Mouse (Mus musculus) ES-E14 (cell line): ENCODE data around the gene Mdm2. TPM values are rescaled to one million over a fixed set of nuclear protein-coding genes. Genes with fewer than 3 reads are reported as not detected.

ENCODE experiments used
- DNase-seq: peaks from one replicate; pipeline ENCODE4 v3.0.0-alpha.2; 2013; ENCODE audit warnings: low read depth, low spot score
- H3K27ac ChIP-seq: 2 replicates; pipeline ENCODE4 v1.5.1; 2012; ENCODE audit warnings: low read depth, mild to moderate bottlenecking, low read length, moderate library complexity, mixed read lengths; ENCODE audit not compliant: poor library complexity, insufficient read depth, severe bottlenecking
- H3K36me3 ChIP-seq: 2 replicates; pipeline ENCODE4 v1.6.1; 2012; ENCODE audit warnings: mild to moderate bottlenecking, low read length, moderate library complexity, mixed read lengths; ENCODE audit not compliant: control insufficient read depth, poor library complexity, insufficient read depth, severe bottlenecking
- H3K4me1 ChIP-seq, 2 experiments: fragments of 150-350 bp in 1 of 2; sonication (generic) in 1 of 2; 2 replicates each; pipeline ENCODE4 v1.6.1; 2012; ENCODE audit warnings: low read length in 2 of 2, mild to moderate bottlenecking in 1 of 2, mixed read lengths in 1 of 2; ENCODE audit not compliant: control insufficient read depth in 2 of 2, insufficient read depth in 2 of 2, poor library complexity in 1 of 2
- H3K4me3 ChIP-seq, 2 experiments: fragments of 150-350 bp in 1 of 2; sonication (generic) in 1 of 2; 2 replicates each; pipeline ENCODE4 v1.5.1; 2012; ENCODE audit warnings: low read length in 2 of 2, low read depth in 1 of 2, mild to moderate bottlenecking in 1 of 2, mixed read lengths in 1 of 2; ENCODE audit not compliant: insufficient read depth in 1 of 2, poor library complexity in 1 of 2, severe bottlenecking in 1 of 2
- H3K9ac ChIP-seq: 2 replicates; pipeline ENCODE4 v1.6.1; 2012; ENCODE audit warnings: low read depth, mild to moderate bottlenecking, low read length, mixed read lengths; ENCODE audit not compliant: poor library complexity, insufficient read depth, severe bottlenecking
- H3K9me3 ChIP-seq: fragments of 150-350 bp; sonication (generic); 2 replicates; pipeline ENCODE4 v1.6.1; 2012; ENCODE audit warnings: low read depth, mild to moderate bottlenecking, low read length; ENCODE audit not compliant: control insufficient read depth, insufficient read depth
- CHD2 ChIP-seq: IDR thresholded peaks from 2 replicates; pipeline ENCODE4 v1.6.1; 2014; ENCODE audit warnings: mild to moderate bottlenecking, low read depth, low read length, inconsistent platforms
- HCFC1 ChIP-seq: IDR thresholded peaks from 2 replicates; pipeline ENCODE4 v1.6.1; 2012; ENCODE audit warnings: low read length, inconsistent platforms, borderline replicate concordance; ENCODE audit not compliant: insufficient read depth
- MAFK ChIP-seq: IDR thresholded peaks from 2 replicates; pipeline ENCODE4 v1.6.1; 2014; ENCODE audit warnings: mild to moderate bottlenecking, low read depth, low read length, inconsistent platforms; ENCODE audit not compliant: insufficient read depth
- ZC3H11A ChIP-seq: IDR thresholded peaks from 2 replicates; pipeline ENCODE4 v1.6.1; 2012; ENCODE audit warnings: low read depth, mild to moderate bottlenecking, inconsistent platforms, low read length, borderline replicate concordance
- ZNF384 ChIP-seq: IDR thresholded peaks from 2 replicates; pipeline ENCODE4 v1.6.1; 2012; ENCODE audit warnings: low read depth, low read length, inconsistent platforms
- in situ Hi-C, 2 experiments: fragments of 600-800 bp; cut with MboI; formaldehyde crosslinking; loops; one replicate each; pipeline ENCODE4 v1.15.1; 2025; ENCODE audit warnings: low sequenced_read_pairs in 2 of 2, inconsistent platforms in 1 of 2; ENCODE audit not compliant: unreplicated experiment in 2 of 2
- total RNA-seq: library from RNA; depleted of rRNA; stranded (reverse); fragments of 300-350 nt; gene quantifications from 2 replicates; pipeline ENCODE4 v1.2.3, GENCODE M21; 2012

Mdm2 gene
- total RNA-seq, 1 experiment, result 178 TPM

- Histone ChIP-seq H3K4me3 (no peak overlapping the region), H3K9me3 (no peaks in the 10 kb centered on the region), H3K27ac (no peak overlapping the region), H3K9ac (no peak overlapping the region; the same call in 1 of the 2 replicates), H3K4me1 (peaks cover 0 to 10% of the 10 kb centered on the region in 2 experiments; a peak in 2 of 4 replicates), H3K36me3 (no peaks in the 10 kb centered on the region)
- DNase-seq, result no peak
- TF ChIP-seq ZNF384 (no peak), ZC3H11A (no peak), HCFC1 (no peak), CHD2 (no peak), MAFK (no peak)
- in situ Hi-C loops, result no loop called here
Measured at GRCm38 (mm10) chr10:117682858-117683733, 27.5 kb downstream of the Mdm2 start.

GRCm38 (mm10) chr10:117681999-117682857 lies 28.3 kb downstream of the Mdm2 start:
- Histone ChIP-seq H3K4me3 (no peak overlapping the region), H3K27ac (no peak overlapping the region), H3K9me3 (no peaks in the 10 kb centered on the region), H3K36me3 (no peaks in the 10 kb centered on the region), H3K4me1 (peaks cover 0 to 10% of the 10 kb centered on the region in 2 experiments; a peak in 2 of 4 replicates), H3K9ac (no peak overlapping the region)
- in situ Hi-C loops, result no loop called here
- DNase-seq, result peak; percentile 64
- peak; percentile 55; the same call in 1 of the 2 replicates for TF ChIP-seq ZC3H11A
- TF ChIP-seq ZNF384, result 0 out of 2 replicates have a peak, but pooled peaks have one; percentile 48
- no peak for TF ChIP-seq HCFC1

- Histone ChIP-seq H3K4me3 (no peak overlapping the region), H3K36me3 (no peaks in the 10 kb centered on the region), H3K9me3 (no peaks in the 10 kb centered on the region), H3K9ac (no peak overlapping the region), H3K27ac (no peak overlapping the region), H3K4me1 (peaks cover 0 to 10% of the 10 kb centered on the region in 2 experiments; a peak in 2 of 4 replicates)
- TF ChIP-seq ZNF384 (no peak), MAFK (no peak), HCFC1 (no peak)
- DNase-seq, result no peak
- in situ Hi-C loops, result no loop called here
Measured at GRCm38 (mm10) chr10:117681543-117681942, 29.0 kb downstream of the Mdm2 start.

- H3K9me3 ChIP-seq, result no peaks in the 10 kb centered on the region
- TF ChIP-seq HCFC1, result no peak
- no peak for TF ChIP-seq ZC3H11A
- no peak for TF ChIP-seq ZNF384
- TF ChIP-seq MAFK, result no peak
- no peak for TF ChIP-seq CHD2
Measured at GRCm38 (mm10) chr10:117680868-117681513, 29.6 kb downstream of the Mdm2 start.

More at GRCm38 (mm10) chr10:117680868-117681513, 29.6 kb downstream of the Mdm2 start:
- DNase-seq, result no peak
- Histone ChIP-seq H3K9ac (no peak overlapping the region; the same call in 1 of the 2 replicates), H3K4me3 (no peak overlapping the region), H3K27ac (no peak overlapping the region), H3K36me3 (no peaks in the 10 kb centered on the region), H3K4me1 (peaks cover 0 to 10% of the 10 kb centered on the region in 2 experiments; a peak in 2 of 4 replicates)
- in situ Hi-C loops, result no loop called here
